Mouse (Mus musculus): Measurements from ENCODE around the gene Spon1. TPM values are rescaled to one million over a fixed set of nuclear protein-coding genes. Genes with fewer than 3 reads are reported as not detected.

Spon1 gene
- total and polyA plus RNA-seq, 3 experiments = not detected

- Histone ChIP-seq H3K9ac (ENCODE audit: control insufficient read depth, low read depth, low read length, poor library complexity, severe bottlenecking) (no peak overlapping the region), H3K27ac (ENCODE audit: control insufficient read depth, low read depth, low read length) (no peak overlapping the region), H3K4me1 (ENCODE audit: control insufficient read depth in 1 of 2, insufficient read depth in 2 of 2, low read length in 2 of 2) (no peaks in the 10 kb centered on the region), H3K4me3 (ENCODE audit: control insufficient read depth in 1 of 2, insufficient read depth in 1 of 2, low read depth in 2 of 2, low read length in 2 of 2) (no peak overlapping the region), H3K9me3 (replicated peaks; ENCODE audit: insufficient read depth, low read length) (no peaks in the 10 kb centered on the region), H3K79me2 (ENCODE audit: control insufficient read depth, insufficient read depth, low read length, poor library complexity) (no peaks in the 10 kb centered on the region), H3K36me3 (ENCODE audit: control insufficient read depth in 1 of 2, insufficient read depth in 2 of 2, low read length in 2 of 2) (no peaks in the 10 kb centered on the region), H3K27me3 (ENCODE audit: control insufficient read depth in 1 of 2, insufficient read depth in 2 of 2, low read length in 2 of 2) (no peaks in the 10 kb centered on the region)
- DNase-seq (ENCODE audit: low read depth, low spot score) = no peak
- TF ChIP-seq KAT2A (conservative IDR thresholded peaks at IDR 0.05; ENCODE audit: low read depth, low read length) (no peak), RCOR1 (IDR thresholded peaks at IDR 0.05; ENCODE audit: low read depth, low read length) (no peak), SIN3A (IDR thresholded peaks at IDR 0.05; ENCODE audit: low read length) (no peak), HCFC1 (IDR thresholded peaks at IDR 0.05; ENCODE audit: low read depth, low read length) (no peak), BHLHE40 (IDR thresholded peaks at IDR 0.05; ENCODE audit: borderline replicate concordance, low read depth, low read length) (no peak), E2F4 (IDR thresholded peaks at IDR 0.05; ENCODE audit: borderline replicate concordance, low read depth, low read length) (no peak), GABPA (IDR thresholded peaks at IDR 0.05; ENCODE audit: low read depth, low read length) (no peak), MAZ (IDR thresholded peaks at IDR 0.05; ENCODE audit: low read depth, low read length) (no peak), ZC3H11A (IDR thresholded peaks at IDR 0.05; ENCODE audit: low read depth, low read length) (no peak), JUND (IDR thresholded peaks at IDR 0.05; ENCODE audit: low read depth, low read length) (no peak), ZKSCAN1 (IDR thresholded peaks at IDR 0.05; ENCODE audit: low read depth, low read length) (no peak), ETS1 (IDR thresholded peaks at IDR 0.05; ENCODE audit: low read depth, low read length) (no peak), GATA1 (IDR thresholded peaks at IDR 0.05; ENCODE audit: low read depth, low read length) (no peak), CHD1 (IDR thresholded peaks at IDR 0.05; ENCODE audit: low read depth, low read length) (no peak), TAL1 (IDR thresholded peaks at IDR 0.05; ENCODE audit: low read length) (no peak), MEF2A (IDR thresholded peaks at IDR 0.05; ENCODE audit: extremely low read depth, insufficient replicate concordance, low read depth, low read length, poor library complexity, severe bottlenecking) (no peak), MAFK (IDR thresholded peaks at IDR 0.05; ENCODE audit: borderline replicate concordance, low read depth, low read length) (no peak), CTCF (IDR thresholded peaks at IDR 0.05 in 2 of 3, conservative IDR thresholded peaks at IDR 0.05 in 1 of 3; ENCODE audit: control insufficient read depth in 1 of 3, insufficient read depth in 1 of 3, low read depth in 2 of 3, low read length in 3 of 3, poor library complexity in 1 of 3, severe bottlenecking in 1 of 3) (no peak), ZMIZ1 (IDR thresholded peaks at IDR 0.05; ENCODE audit: low read depth, low read length) (no peak), SMC3 (IDR thresholded peaks at IDR 0.05; ENCODE audit: low read depth, low read length) (no peak)
Measured at GRCm38 (mm10) chr7:114071395-114071794, 305.6 kb downstream of the Spon1 start.

- no peak for DNase-seq (ENCODE audit: low read depth, low spot score)
- Histone ChIP-seq H3K36me3 (ENCODE audit: control insufficient read depth in 1 of 2, insufficient read depth in 2 of 2, low read length in 2 of 2) (no peaks in the 10 kb centered on the region), H3K27ac (ENCODE audit: control insufficient read depth, low read depth, low read length) (no peak overlapping the region), H3K27me3 (ENCODE audit: control insufficient read depth in 1 of 2, insufficient read depth in 2 of 2, low read length in 2 of 2) (no peaks in the 10 kb centered on the region), H3K79me2 (ENCODE audit: control insufficient read depth, insufficient read depth, low read length, poor library complexity) (no peaks in the 10 kb centered on the region), H3K4me1 (ENCODE audit: control insufficient read depth in 1 of 2, insufficient read depth in 2 of 2, low read length in 2 of 2) (no peaks in the 10 kb centered on the region), H3K9me3 (replicated peaks; ENCODE audit: insufficient read depth, low read length) (no peaks in the 10 kb centered on the region), H3K9ac (ENCODE audit: control insufficient read depth, low read depth, low read length, poor library complexity, severe bottlenecking) (no peak overlapping the region), H3K4me3 (ENCODE audit: control insufficient read depth in 1 of 2, insufficient read depth in 1 of 2, low read depth in 2 of 2, low read length in 2 of 2) (no peak overlapping the region)
- no peak for TF ChIP-seq TCF12 (IDR thresholded peaks at IDR 0.05; ENCODE audit: low read depth, low read length)
- TF ChIP-seq JUND (IDR thresholded peaks at IDR 0.05; ENCODE audit: low read depth, low read length) = no peak
- no peak for TF ChIP-seq MYC (IDR thresholded peaks at IDR 0.05; ENCODE audit: low read depth, low read length)
- no peak for TF ChIP-seq UBTF (IDR thresholded peaks at IDR 0.05; ENCODE audit: borderline replicate concordance, insufficient read depth, low read depth, low read length)
- TF ChIP-seq TBP (IDR thresholded peaks at IDR 0.05; ENCODE audit: low read depth, low read length) = no peak
- TF ChIP-seq ETS1 (IDR thresholded peaks at IDR 0.05; ENCODE audit: low read depth, low read length) = no peak
- no peak for TF ChIP-seq POLR2AphosphoS2 (IDR thresholded peaks at IDR 0.05; ENCODE audit: low read length)
- no peak for TF ChIP-seq CHD2 (IDR thresholded peaks at IDR 0.05; ENCODE audit: low read length)
Measured at GRCm38 (mm10) chr7:114071851-114072616, 306.2 kb downstream of the Spon1 start.

Measured in MEL (cell line).